Mouse (Mus musculus) lung, postnatal 0 days (tissue): ENCODE results near the gene Cdt1. TPM values are rescaled to one million over a fixed set of nuclear protein-coding genes. Genes with fewer than 3 reads are reported as not detected.
"Not testable (repeated sequence)": the region's sequence is repeated elsewhere in the genome, so short reads cannot be mapped to it uniquely, and the experiment has no call there.

Experiments used
- ATAC-seq: fragments of 200-750 bp; cut with Nextera tagmentation; 2 replicates; pipeline ENCODE4 v1.8.0; 2017; ENCODE audit warnings: moderate library complexity
- DNase-seq: peaks from one replicate; pipeline ENCODE4 v3.0.0-alpha.2; 2016; ENCODE audit warnings: low spot score
- H3K27ac ChIP-seq: fragments of 300-500 bp; sonication (generic); 2 replicates; pipeline ENCODE4 v1.5.1; 2014; ENCODE audit warnings: antibody characterized with exemption, mild to moderate bottlenecking, low read length, mixed read lengths
- H3K27me3 ChIP-seq: fragments of 300-500 bp; sonication (generic); replicated peaks from 2 replicates; pipeline ENCODE4 v1.6.1; 2014; ENCODE audit warnings: low read length, mixed read lengths; ENCODE audit not compliant: insufficient read depth
- H3K36me3 ChIP-seq: fragments of 300-500 bp; sonication (generic); 2 replicates; pipeline ENCODE4 v1.6.1; 2014; ENCODE audit warnings: low read length, mixed read lengths; ENCODE audit not compliant: insufficient read depth
- H3K4me1 ChIP-seq: fragments of 300-500 bp; sonication (generic); 2 replicates; pipeline ENCODE4 v1.6.1; 2014; ENCODE audit warnings: antibody characterized with exemption, low read depth, low read length, mixed read lengths; ENCODE audit not compliant: insufficient read depth
- H3K4me2 ChIP-seq: fragments of 300-500 bp; sonication (generic); replicated peaks from 2 replicates; pipeline ENCODE4 v1.6.1; 2014; ENCODE audit warnings: low read depth, mild to moderate bottlenecking, low read length, moderate library complexity, mixed read lengths
- H3K4me3 ChIP-seq: fragments of 300-500 bp; sonication (generic); 2 replicates; pipeline ENCODE4 v1.5.1; 2014; ENCODE audit warnings: low read depth, low read length
- H3K9ac ChIP-seq: fragments of 300-500 bp; sonication (generic); replicated peaks from 2 replicates; pipeline ENCODE4 v1.6.1; 2014; ENCODE audit warnings: low read depth, mild to moderate bottlenecking
- H3K9me3 ChIP-seq: fragments of 300-500 bp; sonication (generic); 2 replicates; pipeline ENCODE4 v1.6.1; 2016; ENCODE audit warnings: low read length, mixed read lengths
- CTCF ChIP-seq: IDR thresholded peaks from 2 replicates; pipeline ENCODE4 v1.5.1; 2016; ENCODE audit warnings: antibody characterized with exemption, mild to moderate bottlenecking
- EP300 ChIP-seq: IDR thresholded peaks from 2 replicates; pipeline ENCODE4 v1.6.1; 2016; ENCODE audit warnings: antibody characterized with exemption, mild to moderate bottlenecking, control low read depth
- WGBS: fragments of 180-500 bp; shearing (Covaris S2); extraction: QIAGEN DNeasy Blood & Tissue Kit; methylation state at CpG from one replicate; pipeline ENCODE4 v1.1.7; 2014; 5-methylcytosine and 5-hydroxymethylcytosine counted together
- polyA plus RNA-seq: library from polyadenylated mRNA; unstranded; fragments of >200 nt; fragmentation: Nextera tagmentation; extraction: Ambion mirVana; gene quantifications from 2 replicates; pipeline ENCODE4 v1.2.1, GENCODE M21; 2015

The Cdt1 gene
- polyA plus RNA-seq, 1 experiment from 2014 or later, result 7.4 TPM

GRCm38 (mm10) chr8:122571750-122572267, 4.0 kb downstream of the Cdt1 start:
- DNase-seq (no peak), ATAC-seq (no peak)

DNA sequence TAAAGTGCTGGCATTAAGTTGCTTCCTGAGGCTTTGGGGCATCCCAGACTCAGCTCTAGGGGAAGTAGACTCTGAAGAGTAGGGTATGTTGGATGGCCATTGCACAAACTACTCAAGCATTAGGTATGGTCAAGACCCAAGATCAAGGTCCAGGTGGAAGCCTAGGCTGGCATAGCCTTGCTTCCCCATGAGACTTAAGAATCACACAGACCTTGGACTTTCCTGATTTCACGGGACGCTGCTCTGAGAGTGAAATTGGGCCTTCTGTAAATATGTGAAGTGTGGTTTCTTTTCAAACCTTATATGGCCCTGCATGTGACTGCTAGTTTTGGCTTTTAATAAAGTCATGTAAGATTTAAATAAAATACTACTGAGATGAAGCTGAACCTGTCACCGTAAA, 4.9 kb downstream of the Cdt1 start:
- Histone ChIP-seq H3K36me3 (no peaks in the 10 kb centered on the region), H3K27me3 (no peaks in the 10 kb centered on the region), H3K9ac (no peak overlapping the region), H3K4me1 (peaks cover 27% of the 10 kb centered on the region; the same call in 1 of the 2 replicates), H3K9me3 (no peaks in the 10 kb centered on the region), H3K4me3 (no peak overlapping the region), H3K27ac (no peak overlapping the region), H3K4me2 (no peak overlapping the region)
- DNase-seq (no peak), ATAC-seq (no peak)
- WGBS, result 87% methylated on average over 3 of the region's 3 CpGs
- TF ChIP-seq EP300 (no peak), CTCF (no peak)

More at GRCm38 (mm10) chr8:122571750-122572267, 4.0 kb downstream of the Cdt1 start:
- H3K9me3 ChIP-seq, result no peaks in the 10 kb centered on the region
- TF ChIP-seq CTCF (no peak), EP300 (no peak)
- H3K4me3 ChIP-seq, result no peak overlapping the region
- no peaks in the 10 kb centered on the region for H3K27me3 ChIP-seq
- no peaks in the 10 kb centered on the region for H3K36me3 ChIP-seq
- H3K4me1 ChIP-seq, result peaks cover 27% of the 10 kb centered on the region; the same call in 1 of the 2 replicates
- WGBS, result 88% methylated on average over 17 of the region's 17 CpGs
- H3K4me2 ChIP-seq, result no peak overlapping the region
- no peak overlapping the region for H3K27ac ChIP-seq
- no peak overlapping the region for H3K9ac ChIP-seq

GRCm38 (mm10) chr8:122573176-122573575, 5.4 kb downstream of the Cdt1 start:
- H3K4me1 ChIP-seq, result peaks cover 27% of the 10 kb centered on the region; the same call in 1 of the 2 replicates
- H3K9me3 ChIP-seq, H3K9ac ChIP-seq, H3K4me3 ChIP-seq, DNase-seq, H3K27me3 ChIP-seq, ATAC-seq, H3K36me3 ChIP-seq, H3K4me2 ChIP-seq, H3K27ac ChIP-seq: not testable (repeated sequence)
- 44% methylated on average over 4 of the region's 4 CpGs for WGBS

DNA sequence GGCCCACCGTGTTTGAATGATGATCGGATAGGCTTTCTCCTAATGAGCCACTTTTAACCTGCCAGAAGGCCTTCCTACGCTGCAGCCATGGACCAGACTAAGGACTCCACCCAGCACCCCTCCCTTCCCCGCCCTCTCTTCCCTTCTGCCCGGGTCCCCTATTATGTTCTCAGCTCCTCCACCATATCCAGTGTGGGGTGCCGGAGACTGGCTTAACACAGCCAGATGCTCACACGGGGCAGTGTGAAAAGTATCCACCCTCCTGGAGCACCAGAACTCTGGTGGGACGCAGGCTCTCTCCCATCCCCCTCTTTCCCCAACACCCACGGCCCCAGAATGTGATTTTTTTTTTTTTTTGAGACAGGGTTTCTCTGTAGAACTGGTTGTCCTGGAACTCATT, 5.8 kb downstream of the Cdt1 start:
- no peaks in the 10 kb centered on the region for H3K36me3 ChIP-seq
- 64% methylated on average over 9 of the region's 9 CpGs for WGBS

DNA sequence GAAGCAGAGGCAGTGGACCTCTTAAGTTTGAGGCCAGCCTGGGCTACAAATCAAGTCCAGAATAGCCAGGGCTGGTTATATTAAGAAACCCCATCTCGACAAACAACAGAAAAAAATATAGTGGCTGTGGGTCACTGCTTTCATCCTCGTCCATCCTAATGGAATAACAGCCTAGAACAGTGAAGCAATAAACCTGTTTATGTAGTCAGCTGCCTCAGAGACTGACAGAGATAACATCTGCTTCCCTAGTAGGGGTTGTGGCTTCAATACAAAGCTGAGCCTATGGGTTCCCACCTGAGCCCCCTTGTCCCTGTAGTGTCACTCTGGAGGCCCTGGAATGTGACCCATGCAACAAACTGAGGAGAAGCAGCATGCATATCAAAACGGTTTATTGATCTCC, 6.4 kb downstream of the Cdt1 start:
- Histone ChIP-seq H3K4me1 (peaks cover 21% of the 10 kb centered on the region; the same call in 1 of the 2 replicates), H3K36me3 (no peaks in the 10 kb centered on the region), H3K27ac (no peak overlapping the region), H3K4me3 (no peak overlapping the region), H3K4me2 (no peak overlapping the region), H3K27me3 (no peaks in the 10 kb centered on the region), H3K9me3 (no peaks in the 10 kb centered on the region), H3K9ac (no peak overlapping the region)
- ATAC-seq, result no peak
- TF ChIP-seq CTCF, result no peak
- no peak for TF ChIP-seq EP300
- no peak for DNase-seq
- whole genome bisulfite sequencing, result 33% methylated on average over 3 of the region's 3 CpGs

More for the DNA sequence above, 5.8 kb downstream of the Cdt1 start:
- H3K27ac ChIP-seq, result no peak overlapping the region
- H3K4me3 ChIP-seq, result no peak overlapping the region
- DNase-seq, result no peak
- H3K27me3 ChIP-seq, result no peaks in the 10 kb centered on the region
- TF ChIP-seq CTCF (no peak), EP300 (no peak)
- no peak overlapping the region for H3K4me2 ChIP-seq
- H3K9me3 ChIP-seq, result no peaks in the 10 kb centered on the region
- no peak overlapping the region for H3K9ac ChIP-seq
- no peak for ATAC-seq
- peaks cover 27% of the 10 kb centered on the region; the same call in 1 of the 2 replicates for H3K4me1 ChIP-seq

DNA sequence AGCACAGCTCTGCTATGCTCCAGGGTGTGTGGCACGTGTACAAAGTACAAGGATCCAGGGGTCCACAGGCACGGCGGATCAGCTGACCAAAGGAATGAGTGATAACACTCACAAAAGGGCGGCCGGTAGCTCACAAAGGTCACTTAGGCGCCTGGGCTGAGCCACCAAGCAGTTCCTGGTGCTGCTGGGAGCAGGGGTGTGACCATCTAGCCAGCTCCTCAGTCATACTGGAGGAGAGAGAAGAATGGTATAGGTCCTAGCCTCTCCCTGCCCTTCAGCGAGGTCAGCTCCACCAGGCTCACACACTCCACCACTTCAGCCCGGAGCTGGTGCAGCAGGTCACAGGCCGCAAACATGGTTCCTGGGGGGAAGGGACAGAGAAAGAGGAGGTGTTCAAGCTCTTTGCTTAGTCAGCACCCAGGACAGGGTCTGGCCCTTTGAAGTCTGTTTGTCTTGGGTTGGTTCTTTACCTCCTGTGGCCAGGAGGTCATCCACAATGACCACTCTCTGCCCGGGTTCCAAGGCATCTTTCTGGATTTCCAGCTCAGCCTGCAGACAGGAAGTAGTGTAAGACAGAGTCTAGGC, 6.9 kb downstream of the Cdt1 start:
- peak overlapping the region; percentile 95; the same call in 1 of the 2 replicates for H3K4me2 ChIP-seq
- no peak for DNase-seq
- H3K9ac ChIP-seq, result no peak overlapping the region
- no peaks in the 10 kb centered on the region for H3K27me3 ChIP-seq
- peak overlapping the region; percentile 44 for H3K27ac ChIP-seq
- ATAC-seq, result no peak
- H3K4me1 ChIP-seq, result peaks cover 21% of the 10 kb centered on the region; the same call in 1 of the 2 replicates
- no peak for TF ChIP-seq CTCF
- no peak for TF ChIP-seq EP300
- WGBS, result 35% methylated on average over 10 of the region's 10 CpGs
- H3K4me3 ChIP-seq, result no peak overlapping the region
- H3K36me3 ChIP-seq, result no peaks in the 10 kb centered on the region
- no peaks in the 10 kb centered on the region for H3K9me3 ChIP-seq
